Mouse (Mus musculus) intestine, embryonic 14.5 days (tissue): Measurements from ENCODE around the gene Rundc3a. TPM values are rescaled to one million over a fixed set of nuclear protein-coding genes. Genes with fewer than 3 reads are reported as not detected.

Experiments used
- ATAC-seq: fragments of 200-750 bp; cut with Nextera tagmentation; replicated peaks from 2 replicates; pipeline ENCODE4 v1.8.0; 2017; ENCODE audit warnings: low read depth, moderate number of reproducible peaks, moderate TSS enrichment, moderate library complexity; ENCODE audit not compliant: low FRiP score, low TSS enrichment
- DNase-seq: peaks from one replicate; pipeline ENCODE4 v3.0.0-alpha.2; 2018; ENCODE audit warnings: low spot score
- H3K27ac ChIP-seq: fragments of 300-500 bp; sonication (generic); 2 replicates; pipeline ENCODE4 v1.5.1; 2014; ENCODE audit warnings: low read depth, mild to moderate bottlenecking, control low read depth
- H3K27me3 ChIP-seq: fragments of 300-500 bp; sonication (generic); replicated peaks from 2 replicates; pipeline ENCODE4 v1.6.1; 2014; ENCODE audit warnings: low read length, control low read depth; ENCODE audit not compliant: control insufficient read depth, insufficient read depth
- H3K36me3 ChIP-seq: fragments of 300-500 bp; sonication (generic); 2 replicates; pipeline ENCODE4 v1.6.1; 2014; ENCODE audit warnings: low read length, control low read depth; ENCODE audit not compliant: control insufficient read depth, insufficient read depth
- H3K4me1 ChIP-seq: fragments of 300-500 bp; sonication (generic); replicated peaks from 2 replicates; pipeline ENCODE4 v1.6.1; 2014; ENCODE audit warnings: low read length, control low read depth, mixed read lengths; ENCODE audit not compliant: control insufficient read depth, insufficient read depth
- H3K4me2 ChIP-seq: fragments of 300-500 bp; sonication (generic); 2 replicates; pipeline ENCODE4 v1.6.1; 2014; ENCODE audit warnings: low read length
- H3K4me3 ChIP-seq: fragments of 300-500 bp; sonication (generic); 2 replicates; pipeline ENCODE4 v1.5.1; 2014; ENCODE audit warnings: low read depth, low read length, control low read depth, mixed read lengths
- H3K9ac ChIP-seq: fragments of 300-500 bp; sonication (generic); 2 replicates; pipeline ENCODE4 v1.6.1; 2014; ENCODE audit warnings: mild to moderate bottlenecking, low read length
- H3K9me3 ChIP-seq: fragments of 300-500 bp; sonication (generic); 2 replicates; pipeline ENCODE4 v1.6.1; 2016; ENCODE audit warnings: low read length, control low read depth; ENCODE audit not compliant: control insufficient read depth
- WGBS: fragments of 180-500 bp; shearing (Covaris S2); extraction: QIAGEN DNeasy Blood & Tissue Kit; methylation state at CpG from one replicate; pipeline ENCODE4 v1.1.7; 2014; 5-methylcytosine and 5-hydroxymethylcytosine counted together
- polyA plus RNA-seq: library from polyadenylated mRNA; unstranded; fragments of >200 nt; fragmentation: Nextera tagmentation; extraction: Ambion mirVana; gene quantifications from 2 replicates; pipeline ENCODE4 v1.2.1, GENCODE M21; 2014

Rundc3a gene
- 7.6 and 10.0 TPM in 2 replicates for polyA plus RNA-seq

DNA sequence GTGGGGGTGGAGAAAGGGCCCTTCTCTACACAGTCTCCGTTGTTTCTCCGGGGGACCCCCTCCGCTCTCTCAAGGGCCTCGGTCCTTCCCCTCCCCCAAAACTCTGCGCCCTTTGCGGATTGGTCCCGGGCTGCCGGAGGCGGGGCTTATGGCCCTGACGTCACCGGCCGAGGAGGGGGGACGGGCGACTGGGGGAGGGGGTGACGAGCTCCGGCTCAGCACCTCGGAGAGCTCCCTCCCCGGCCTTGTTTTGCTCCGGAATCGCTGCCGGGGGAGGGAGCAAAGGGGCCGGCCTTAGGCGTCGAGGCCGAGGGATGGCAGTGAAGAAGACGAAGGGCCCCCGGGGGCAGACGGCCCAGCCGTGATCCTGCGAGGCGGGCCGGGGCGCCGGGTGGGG lies at the start of gene Rundc3a:
Rundc3a (plus strand) TSS at position 166 of the 397 bp plus-strand sequence.
- DNase-seq (peak; percentile 97), ATAC-seq (peak; percentile 86)
- Histone ChIP-seq H3K9me3 (no peaks in the 10 kb centered on the region), H3K9ac (0 out of 2 replicates have a peak within 1 kb of the TSS, but pooled peaks have one; percentile 29), H3K4me1 (peaks cover 10% of the 10 kb centered on the region), H3K4me2 (peak within 1 kb of the TSS; percentile 88), H3K36me3 (no peaks in the 10 kb centered on the region), H3K27me3 (peaks cover 14% of the 10 kb centered on the region), H3K4me3 (peak within 1 kb of the TSS; percentile 39), H3K27ac (0 out of 2 replicates have a peak within 1 kb of the TSS, but pooled peaks have one; percentile 27)
- under 1% methylated on average over 30 of the region's 34 CpGs for WGBS

DNA sequence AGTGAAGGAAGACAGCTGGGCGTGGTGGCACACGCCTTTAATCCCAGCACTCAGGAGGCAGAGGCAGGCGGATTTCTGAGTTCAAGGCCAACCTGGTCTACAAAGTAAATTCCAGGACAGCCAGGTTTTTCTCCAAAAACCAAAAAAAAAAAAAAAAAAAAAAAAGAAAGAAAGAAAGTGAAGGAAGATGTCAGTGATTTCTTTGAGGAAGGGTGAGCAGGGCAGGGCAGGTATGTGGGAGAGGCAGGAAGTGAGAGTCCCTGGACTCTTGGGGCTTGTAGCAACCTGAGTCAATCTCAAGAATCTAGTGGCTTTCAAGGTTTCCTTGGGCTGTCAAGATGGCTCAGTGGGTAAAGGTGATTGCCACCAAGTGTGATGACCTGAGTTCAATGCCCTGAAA lies 48.7 kb upstream of the Rundc3a start:
- Histone ChIP-seq H3K4me3 (no peak overlapping the region), H3K9me3 (no peaks in the 10 kb centered on the region), H3K36me3 (no peaks in the 10 kb centered on the region), H3K4me1 (0 out of 2 replicates have a peak, but pooled peaks cover under 1% of the 10 kb centered on the region), H3K27me3 (no peaks in the 10 kb centered on the region), H3K27ac (no peak overlapping the region), H3K4me2 (no peak overlapping the region), H3K9ac (no peak overlapping the region)
- no peak for ATAC-seq
- no peak for DNase-seq
- WGBS: 87% methylated on average over 3 of the region's 3 CpGs

DNA sequence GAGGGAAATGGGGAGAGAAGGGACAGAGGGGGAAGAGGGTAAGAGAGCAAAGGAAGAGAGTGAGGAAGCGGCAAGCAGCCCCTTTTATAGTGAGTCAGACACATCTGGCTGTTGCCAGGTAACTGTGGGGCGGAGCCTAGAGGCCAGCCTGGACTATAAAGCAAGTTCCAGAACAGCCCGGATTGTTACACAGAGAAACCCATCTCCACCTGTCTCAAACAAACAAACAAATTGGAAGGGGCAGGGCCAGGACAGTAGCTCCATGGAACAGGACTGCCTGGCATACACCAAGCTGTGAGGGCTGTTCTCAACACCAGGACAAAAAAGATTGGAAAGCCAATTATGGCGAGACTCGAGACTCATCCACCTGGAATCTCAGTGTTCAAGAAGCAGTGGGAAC lies 46.3 kb upstream of the Rundc3a start:
- WGBS: 58% methylated on average over 5 of the region's 5 CpGs
- no peak overlapping the region for H3K4me3 ChIP-seq
- no peak overlapping the region for H3K27ac ChIP-seq
- H3K9ac ChIP-seq: no peak overlapping the region
- H3K4me1 ChIP-seq: no peaks in the 10 kb centered on the region
- ATAC-seq: peak; percentile 43; the same call in 1 of the 2 replicates
- no peak overlapping the region for H3K4me2 ChIP-seq
- H3K27me3 ChIP-seq: no peaks in the 10 kb centered on the region
- no peaks in the 10 kb centered on the region for H3K36me3 ChIP-seq
- DNase-seq: no peak
- H3K9me3 ChIP-seq: no peaks in the 10 kb centered on the region

DNA sequence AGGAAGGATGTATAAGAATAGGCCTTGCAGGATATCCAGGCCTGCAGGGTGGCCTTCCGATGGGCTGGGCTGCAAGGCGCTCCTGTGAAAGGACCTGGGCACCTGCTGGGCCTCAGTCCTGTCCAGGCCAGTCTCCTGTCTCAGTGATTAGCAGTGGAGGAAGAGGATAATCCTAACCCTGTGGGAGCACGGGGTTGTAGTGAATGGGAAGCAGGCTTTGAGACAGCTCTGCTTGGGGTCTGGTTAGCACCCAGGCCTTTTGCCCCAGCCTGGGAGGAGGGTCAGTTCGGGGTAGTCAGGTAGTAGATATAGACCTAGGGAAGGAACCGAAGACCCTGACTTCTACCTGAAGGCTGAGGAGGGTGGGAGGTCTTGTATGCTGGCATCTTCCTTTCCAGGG lies 45.5 kb upstream of the Rundc3a start:
- 72% methylated on average over 5 of the region's 5 CpGs for WGBS
- H3K36me3 ChIP-seq: no peaks in the 10 kb centered on the region
- ATAC-seq: no peak

DNA sequence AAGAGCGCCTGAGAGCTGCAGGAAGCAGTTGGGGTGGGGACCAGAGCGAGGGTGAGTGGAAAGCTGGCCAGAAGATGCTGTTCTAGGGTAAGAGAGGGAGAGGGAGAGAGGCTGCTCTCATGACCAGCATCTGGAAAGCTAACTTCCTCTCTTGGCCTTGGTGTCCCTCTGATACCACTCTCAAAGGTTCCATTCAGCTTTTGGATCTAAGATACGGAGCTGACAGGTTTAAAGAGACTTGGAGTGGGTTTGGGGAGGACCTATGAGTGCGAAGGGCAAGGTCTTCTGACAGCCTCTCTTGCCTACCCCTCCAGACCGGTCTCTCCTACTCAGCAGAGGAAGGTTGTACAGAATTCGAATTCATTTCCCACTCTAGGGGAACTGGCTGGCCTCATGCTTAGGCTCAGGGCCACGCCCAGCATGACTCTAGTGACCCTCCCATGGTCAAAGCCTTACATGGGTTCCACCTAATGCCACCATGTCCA lies 45.1 kb upstream of the Rundc3a start:
- ATAC-seq: no peak
- Histone ChIP-seq H3K36me3 (no peaks in the 10 kb centered on the region), H3K4me1 (no peaks in the 10 kb centered on the region), H3K4me3 (no peak overlapping the region), H3K27ac (no peak overlapping the region), H3K9ac (no peak overlapping the region), H3K9me3 (no peaks in the 10 kb centered on the region), H3K4me2 (no peak overlapping the region), H3K27me3 (no peaks in the 10 kb centered on the region)
- no peak for DNase-seq
- 86% methylated on average over 7 of the region's 7 CpGs for WGBS

More for the DNA sequence above, 45.5 kb upstream of the Rundc3a start:
- Histone ChIP-seq H3K9ac (no peak overlapping the region), H3K4me2 (no peak overlapping the region), H3K27me3 (no peaks in the 10 kb centered on the region), H3K4me1 (no peaks in the 10 kb centered on the region), H3K4me3 (no peak overlapping the region), H3K9me3 (no peaks in the 10 kb centered on the region), H3K27ac (no peak overlapping the region)
- no peak for DNase-seq

DNA sequence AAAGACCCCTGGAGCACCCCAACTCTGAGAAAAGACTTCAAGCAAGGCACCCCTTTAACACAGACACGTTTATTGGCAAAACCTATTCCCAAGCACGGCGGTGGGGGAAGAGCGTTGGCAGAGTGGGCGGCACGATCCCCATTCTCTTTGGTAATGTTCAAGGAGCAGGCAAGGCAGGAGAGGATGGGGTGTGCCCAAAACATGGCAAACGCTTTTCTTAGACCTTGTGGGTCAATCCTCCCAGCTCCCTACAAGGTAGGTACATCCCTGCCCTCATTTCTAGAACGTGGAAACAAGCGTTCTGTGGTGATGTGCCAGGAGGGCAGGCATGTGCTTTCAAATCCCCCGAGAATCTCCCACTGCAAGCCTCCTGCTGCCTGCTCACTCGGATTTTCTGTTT lies 44.4 kb upstream of the Rundc3a start:
- H3K4me2 ChIP-seq: no peak overlapping the region
- no peak for DNase-seq
- no peak overlapping the region for H3K4me3 ChIP-seq
- H3K27me3 ChIP-seq: no peaks in the 10 kb centered on the region
- H3K9me3 ChIP-seq: no peaks in the 10 kb centered on the region
- H3K4me1 ChIP-seq: no peaks in the 10 kb centered on the region
- no peak overlapping the region for H3K9ac ChIP-seq
- H3K27ac ChIP-seq: no peak overlapping the region
- WGBS: 83% methylated on average over 11 of the region's 11 CpGs
- ATAC-seq: no peak
- no peaks in the 10 kb centered on the region for H3K36me3 ChIP-seq

DNA sequence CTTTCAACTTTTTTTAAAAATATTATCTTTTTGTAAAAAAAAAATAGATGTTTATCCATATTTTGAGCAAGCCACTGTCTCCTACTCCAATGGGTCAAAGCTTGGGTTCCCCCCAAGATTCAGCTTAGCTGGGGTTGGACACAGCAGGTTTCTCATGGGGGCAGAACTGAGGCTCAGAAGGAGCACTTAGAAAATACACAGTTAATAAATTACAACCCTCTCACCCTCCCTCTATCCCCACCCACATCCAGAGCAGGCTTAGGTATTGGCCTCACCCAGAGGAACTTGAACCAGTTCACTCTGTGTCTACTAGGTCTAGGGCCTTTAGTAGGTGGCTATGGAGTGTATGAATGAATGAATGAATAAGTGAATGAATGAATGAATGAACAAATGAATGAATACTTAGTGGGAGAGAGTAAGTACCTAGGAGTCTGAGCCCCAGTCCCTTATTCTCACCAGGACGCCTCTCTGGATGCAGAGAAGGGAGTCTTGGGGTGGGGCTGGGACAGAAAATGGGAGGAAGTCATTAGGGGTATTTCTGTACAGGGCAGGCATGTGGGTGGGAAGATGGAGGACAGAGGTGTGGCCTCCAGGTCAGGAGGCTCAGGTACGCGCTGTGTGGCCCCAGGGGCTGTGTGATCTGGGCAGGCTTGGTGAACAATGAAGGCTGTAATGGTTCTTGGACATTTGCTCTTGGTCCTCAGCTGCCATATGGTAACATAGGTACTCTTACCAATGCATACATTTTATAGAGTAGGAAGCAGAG lies 43.8 kb upstream of the Rundc3a start:
- H3K36me3 ChIP-seq: no peaks in the 10 kb centered on the region
- H3K27ac ChIP-seq: no peak overlapping the region
- no peaks in the 10 kb centered on the region for H3K4me1 ChIP-seq
- DNase-seq (no peak), ATAC-seq (no peak)
- no peaks in the 10 kb centered on the region for H3K27me3 ChIP-seq
- H3K4me2 ChIP-seq: no peak overlapping the region
- H3K4me3 ChIP-seq: no peak overlapping the region
- H3K9me3 ChIP-seq: no peaks in the 10 kb centered on the region
- WGBS: 92% methylated on average over 3 of the region's 3 CpGs
- H3K9ac ChIP-seq: no peak overlapping the region

DNA sequence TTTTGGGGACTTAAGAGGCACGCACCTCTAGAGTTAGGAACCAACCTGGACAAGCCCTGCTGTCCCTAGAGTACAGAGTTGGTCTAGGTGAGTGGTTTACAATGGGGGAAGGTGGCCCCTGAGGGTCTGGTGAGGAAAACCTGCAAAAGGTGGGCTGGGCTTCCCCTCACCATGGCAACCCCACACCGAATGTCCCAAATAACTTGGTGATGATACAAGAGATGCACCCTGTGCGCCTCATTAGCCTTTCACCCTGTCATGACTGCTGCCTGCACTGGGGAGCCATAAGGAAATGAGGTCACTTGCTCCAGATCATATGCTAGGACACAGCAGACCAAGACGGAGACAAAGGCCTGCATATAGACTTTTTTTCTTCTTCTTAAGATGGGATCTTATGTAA lies 42.8 kb upstream of the Rundc3a start:
- ATAC-seq (no peak), DNase-seq (no peak)
- Histone ChIP-seq H3K9ac (no peak overlapping the region), H3K4me1 (no peaks in the 10 kb centered on the region), H3K27ac (no peak overlapping the region), H3K4me3 (no peak overlapping the region), H3K36me3 (no peaks in the 10 kb centered on the region), H3K9me3 (no peaks in the 10 kb centered on the region), H3K4me2 (no peak overlapping the region), H3K27me3 (no peaks in the 10 kb centered on the region)
- 78% methylated on average over 4 of the region's 4 CpGs for WGBS
